Mouse (Mus musculus) olfactory bulb, adult 2 months (tissue): ENCODE measurements around the gene Dnttip1.

ENCODE experiments used
- CTCF ChIP-seq: fragments of 200-500 bp; IDR thresholded peaks from 2 replicates; pipeline ENCODE4 v1.5.1; 2012; ENCODE audit warnings: low read depth, mild to moderate bottlenecking, low read length, moderate library complexity; ENCODE audit not compliant: insufficient read depth
- POLR2A ChIP-seq: fragments of 200-500 bp; IDR thresholded peaks from 2 replicates; pipeline ENCODE4 v1.6.1; 2012; ENCODE audit warnings: mild to moderate bottlenecking, low read depth, low read length, moderate library complexity; ENCODE audit not compliant: insufficient read depth

DNA sequence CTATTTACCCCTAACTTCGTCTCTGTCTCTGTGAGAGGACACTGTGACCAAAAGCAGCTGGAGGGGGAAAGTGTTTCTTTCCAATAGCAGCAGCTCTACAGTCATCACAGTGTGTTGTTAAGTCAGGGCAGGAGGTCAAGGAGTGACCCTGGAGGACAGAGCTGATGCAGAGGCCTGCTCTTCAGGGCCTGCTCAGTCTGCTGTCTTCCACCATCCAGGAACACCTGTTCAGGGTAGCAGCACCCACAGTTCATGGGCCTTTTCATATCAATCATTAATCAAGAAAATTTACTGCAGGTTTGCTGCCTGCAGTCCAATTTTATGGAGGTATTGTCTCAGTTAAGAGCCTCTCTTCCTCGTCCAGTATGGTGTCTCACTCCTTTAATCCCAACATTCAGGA, 67.8 kb downstream of the Dnttip1 start:
- TF ChIP-seq CTCF: no peak
- TF ChIP-seq POLR2A: no peak
